Mouse (Mus musculus) liver, postnatal 0 days (tissue): Measurements from ENCODE around the gene Rps6ka5. TPM values are rescaled to one million over a fixed set of nuclear protein-coding genes. Genes with fewer than 3 reads are reported as not detected.

ENCODE experiments used
- ATAC-seq: fragments of 200-750 bp; cut with Nextera tagmentation; 2 replicates; pipeline ENCODE4 v1.8.0; 2017; ENCODE audit warnings: mild to moderate bottlenecking, moderate library complexity
- DNase-seq: peaks from one replicate; pipeline ENCODE4 v3.0.0-alpha.2; 2016
- H3K27ac ChIP-seq: fragments of 300-500 bp; sonication (generic); 2 replicates; pipeline ENCODE4 v1.5.1; 2014; ENCODE audit warnings: antibody characterized with exemption, moderate library complexity, mild to moderate bottlenecking, low read depth
- H3K27me3 ChIP-seq: fragments of 300-500 bp; sonication (generic); 2 replicates; pipeline ENCODE4 v1.6.1; 2014; ENCODE audit warnings: low read length, control low read depth, mixed read lengths; ENCODE audit not compliant: insufficient read depth
- H3K36me3 ChIP-seq: fragments of 300-500 bp; sonication (generic); replicated peaks from 2 replicates; pipeline ENCODE4 v1.6.1; 2014; ENCODE audit warnings: mild to moderate bottlenecking, control low read depth, low read length, moderate library complexity, mixed read lengths; ENCODE audit not compliant: insufficient read depth
- H3K4me1 ChIP-seq: fragments of 300-500 bp; sonication (generic); 2 replicates; pipeline ENCODE4 v1.6.1; 2014; ENCODE audit warnings: antibody characterized with exemption, mild to moderate bottlenecking, control low read depth; ENCODE audit not compliant: insufficient read depth
- H3K4me2 ChIP-seq: fragments of 300-500 bp; sonication (generic); 2 replicates; pipeline ENCODE4 v1.6.1; 2014; ENCODE audit warnings: low read depth, mild to moderate bottlenecking, low read length, moderate library complexity, mixed read lengths
- H3K4me3 ChIP-seq: fragments of 300-500 bp; sonication (generic); 2 replicates; pipeline ENCODE4 v1.5.1; 2014; ENCODE audit warnings: low read depth, low read length
- H3K9ac ChIP-seq: fragments of 300-500 bp; sonication (generic); replicated peaks from 2 replicates; pipeline ENCODE4 v1.6.1; 2014; ENCODE audit warnings: mild to moderate bottlenecking, moderate library complexity
- H3K9me3 ChIP-seq: fragments of 300-500 bp; sonication (generic); 2 replicates; pipeline ENCODE4 v1.6.1; 2016; ENCODE audit warnings: mild to moderate bottlenecking, control low read depth, low read length, mixed read lengths
- CTCF ChIP-seq: sonication (generic); IDR thresholded peaks from 2 replicates; pipeline ENCODE4 v1.5.1; 2016; ENCODE audit warnings: antibody characterized with exemption, low read depth
- EP300 ChIP-seq: IDR thresholded peaks from 2 replicates; pipeline ENCODE4 v1.6.1; 2016; ENCODE audit warnings: antibody characterized with exemption, low read depth, mild to moderate bottlenecking
- WGBS: fragments of 180-500 bp; shearing (Covaris S2); extraction: QIAGEN DNeasy Blood & Tissue Kit; methylation state at CpG from one replicate; pipeline ENCODE4 v1.1.7; 2014; ENCODE audit not compliant: insufficient replicate concordance; 5-methylcytosine and 5-hydroxymethylcytosine counted together
- polyA plus RNA-seq: library from polyadenylated mRNA; unstranded; fragments of >200 nt; fragmentation: Nextera tagmentation; extraction: Ambion mirVana; gene quantifications from 2 replicates; pipeline ENCODE4 v1.2.1, GENCODE M21; 2015

Gene Rps6ka5
- polyA plus RNA-seq, 1 experiment from 2014 or later = 1.6 TPM

GRCm38 (mm10) chr12:100579221-100579620 lies 147.6 kb downstream of the Rps6ka5 start:
- Histone ChIP-seq H3K4me2 (no peak overlapping the region), H3K9me3 (no peaks in the 10 kb centered on the region), H3K27me3 (no peaks in the 10 kb centered on the region), H3K4me3 (no peak overlapping the region), H3K27ac (no peak overlapping the region), H3K9ac (no peak overlapping the region), H3K4me1 (no peaks in the 10 kb centered on the region), H3K36me3 (0 out of 2 replicates have a peak, but pooled peaks cover under 1% of the 10 kb centered on the region)
- ATAC-seq (no peak), DNase-seq (no peak)
- TF ChIP-seq EP300 = no peak
- no peak for TF ChIP-seq CTCF
- WGBS = 70% methylated on average over 2 of the region's 2 CpGs

GRCm38 (mm10) chr12:100578291-100578690 lies 148.5 kb downstream of the Rps6ka5 start:
- DNase-seq (no peak), ATAC-seq (no peak)
- H3K4me3 ChIP-seq = no peak overlapping the region
- no peaks in the 10 kb centered on the region for H3K9me3 ChIP-seq
- 52% methylated on average over 2 of the region's 2 CpGs for WGBS
- H3K36me3 ChIP-seq = peaks cover 6% of the 10 kb centered on the region
- no peak overlapping the region for H3K4me2 ChIP-seq
- H3K27me3 ChIP-seq = no peaks in the 10 kb centered on the region
- H3K27ac ChIP-seq = no peak overlapping the region
- no peak for TF ChIP-seq EP300
- TF ChIP-seq CTCF = peak; percentile 69
- no peaks in the 10 kb centered on the region for H3K4me1 ChIP-seq
- no peak overlapping the region for H3K9ac ChIP-seq

GRCm38 (mm10) chr12:100575739-100576138 lies 151.0 kb downstream of the Rps6ka5 start:
- H3K27me3 ChIP-seq = no peaks in the 10 kb centered on the region
- H3K9me3 ChIP-seq = no peaks in the 10 kb centered on the region
- no peak overlapping the region for H3K4me2 ChIP-seq
- no peak for ATAC-seq
- H3K4me3 ChIP-seq = no peak overlapping the region
- H3K27ac ChIP-seq = no peak overlapping the region
- DNase-seq = no peak
- no peaks in the 10 kb centered on the region for H3K4me1 ChIP-seq
- WGBS = 96% methylated on average over 3 of the region's 3 CpGs
- peaks cover 6% of the 10 kb centered on the region for H3K36me3 ChIP-seq
- TF ChIP-seq CTCF (peak; percentile 41), EP300 (no peak)
- H3K9ac ChIP-seq = no peak overlapping the region

GRCm38 (mm10) chr12:100570522-100571072 lies 156.2 kb downstream of the Rps6ka5 start:
- no peak for TF ChIP-seq CTCF
- no peak for TF ChIP-seq EP300
- no peak for DNase-seq
- WGBS = 87% methylated on average over 12 of the region's 12 CpGs
- Histone ChIP-seq H3K36me3 (peaks cover 6% of the 10 kb centered on the region), H3K9me3 (no peaks in the 10 kb centered on the region), H3K9ac (no peak overlapping the region), H3K4me2 (no peak overlapping the region), H3K27me3 (no peaks in the 10 kb centered on the region), H3K27ac (no peak overlapping the region), H3K4me3 (no peak overlapping the region), H3K4me1 (no peaks in the 10 kb centered on the region)
- ATAC-seq = no peak

GRCm38 (mm10) chr12:100568831-100569230 lies 158.0 kb downstream of the Rps6ka5 start:
- H3K36me3 ChIP-seq = peaks cover 2% of the 10 kb centered on the region; the same call in 1 of the 2 replicates
- DNase-seq = no peak

GRCm38 (mm10) chr12:100568105-100568504 lies 158.7 kb downstream of the Rps6ka5 start:
- TF ChIP-seq EP300 (no peak), CTCF (no peak)
- no peak for DNase-seq
- ATAC-seq = no peak
- Histone ChIP-seq H3K4me1 (no peaks in the 10 kb centered on the region), H3K4me2 (no peak overlapping the region), H3K36me3 (no peaks in the 10 kb centered on the region), H3K27me3 (no peaks in the 10 kb centered on the region), H3K4me3 (no peak overlapping the region), H3K9ac (no peak overlapping the region), H3K9me3 (no peaks in the 10 kb centered on the region), H3K27ac (no peak overlapping the region)
- 67% methylated on average over 6 of the region's 6 CpGs for WGBS

More at GRCm38 (mm10) chr12:100568831-100569230, 158.0 kb downstream of the Rps6ka5 start:
- H3K4me3 ChIP-seq = no peak overlapping the region
- no peak overlapping the region for H3K4me2 ChIP-seq
- H3K4me1 ChIP-seq = no peaks in the 10 kb centered on the region
- WGBS = 83% methylated on average over 7 of the region's 7 CpGs
- no peak for ATAC-seq
- TF ChIP-seq EP300 (no peak), CTCF (no peak)
- H3K27ac ChIP-seq = no peak overlapping the region
- H3K9ac ChIP-seq = no peak overlapping the region
- H3K9me3 ChIP-seq = no peaks in the 10 kb centered on the region
- H3K27me3 ChIP-seq = no peaks in the 10 kb centered on the region

- Histone ChIP-seq H3K4me2 (no peak overlapping the region), H3K4me1 (no peaks in the 10 kb centered on the region), H3K9me3 (no peaks in the 10 kb centered on the region), H3K27ac (no peak overlapping the region), H3K4me3 (no peak overlapping the region), H3K36me3 (no peaks in the 10 kb centered on the region), H3K9ac (no peak overlapping the region), H3K27me3 (no peaks in the 10 kb centered on the region)
- ATAC-seq = no peak
- DNase-seq = no peak
- TF ChIP-seq CTCF = no peak
- TF ChIP-seq EP300 = no peak
- WGBS = 68% methylated on average over 3 of the region's 3 CpGs
These were observed 159.2 kb downstream of the Rps6ka5 start for GRCm38 (mm10) chr12:100567627-100568026.
